Mouse (Mus musculus) R1 (cell line): ENCODE results near the gene Ap1s1.

Source experiments
- DNase-seq: peaks from one replicate; pipeline ENCODE4 v3.0.0-alpha.2; 2018; ENCODE audit warnings: low read depth, low spot score

The Ap1s1 gene

GRCm38 (mm10) chr5:137025132-137025531, 20.8 kb downstream of the Ap1s1 start:
- DNase-seq, result peak; percentile 82

GRCm38 (mm10) chr5:137024318-137024717, 21.6 kb downstream of the Ap1s1 start:
- DNase-seq, result peak; percentile 59

- DNase-seq, result no peak
Observed at GRCm38 (mm10) chr5:137015913-137016312, 30.0 kb downstream of the Ap1s1 start.

GRCm38 (mm10) chr5:137012401-137012950, 33.5 kb downstream of the Ap1s1 start:
- DNase-seq, result no peak

GRCm38 (mm10) chr5:137009988-137010387, 35.9 kb downstream of the Ap1s1 start:
- peak; percentile 80 for DNase-seq

GRCm38 (mm10) chr5:137007276-137007675, 38.7 kb downstream of the Ap1s1 start:
- DNase-seq, result no peak

- peak; percentile 85 for DNase-seq
Observed at GRCm38 (mm10) chr5:137000612-137001011, 45.3 kb downstream of the Ap1s1 start.

- DNase-seq, result no peak
Observed at GRCm38 (mm10) chr5:136999449-136999848, 46.5 kb downstream of the Ap1s1 start.

- no peak for DNase-seq
Observed at GRCm38 (mm10) chr5:136989801-136990200, 56.1 kb downstream of the Ap1s1 start.

- DNase-seq, result no peak
Observed at GRCm38 (mm10) chr5:136988420-136988819, 57.5 kb downstream of the Ap1s1 start.

- no peak for DNase-seq
Observed at GRCm38 (mm10) chr5:136987934-136988271, 58.0 kb downstream of the Ap1s1 start, which contains the start of gene Znhit1. Znhit1 (minus strand) TSS chr5:136988021.

GRCm38 (mm10) chr5:136987138-136987933, 58.6 kb downstream of the Ap1s1 start:
- DNase-seq, result peak; percentile 73

- DNase-seq, result peak; percentile 99
Observed at GRCm38 (mm10) chr5:136986695-136987137, 59.2 kb downstream of the Ap1s1 start, which contains the start of gene Plod3. Plod3 (plus strand) TSS chr5:136987019.
